Mouse (Mus musculus): ENCODE results near the gene Tfap2b.

Tfap2b gene

GRCm38 (mm10) chr1:19208641-19209358, at the start of gene Tfap2b:
Tfap2b (plus strand) TSS chr1:19208914.
- in situ Hi-C loops (cut with MseI, MboI): loop anchor here (10.0 to 25.0 kb wide), 5 partner anchors 404 to 1306 kb away; no protein-coding TSS in a partner anchor

- in situ Hi-C loops (cut with MseI, MboI): no loop called here
Observed at GRCm38 (mm10) chr1:19178742-19179397, 29.8 kb upstream of the Tfap2b start.

DNA sequence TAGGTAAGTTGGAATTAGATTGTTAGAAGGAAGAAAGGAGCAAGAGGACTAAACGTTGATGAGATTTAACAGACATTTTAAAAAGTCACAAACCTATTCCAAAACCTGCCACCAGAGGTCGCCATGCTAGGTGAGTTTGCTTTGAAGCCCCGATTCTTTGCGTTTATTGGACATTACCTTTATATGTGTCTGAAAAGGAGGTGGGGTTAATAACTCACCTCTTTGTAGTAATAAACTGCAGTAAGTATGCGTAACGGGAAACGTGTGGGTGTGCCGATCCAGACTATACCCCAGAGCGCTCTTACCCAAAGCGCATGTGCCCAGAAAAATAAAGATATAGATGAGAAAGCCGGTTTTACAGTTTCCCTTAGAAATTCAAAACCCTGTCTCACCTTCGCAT, 3.1 kb upstream of the Tfap2b start:
- in situ Hi-C loops (cut with MseI, MboI): loop anchor here (10.0 to 25.0 kb wide), 5 partner anchors 407 to 1309 kb away; no protein-coding TSS in a partner anchor

- in situ Hi-C loops (cut with MseI, MboI): loop anchor here (10.0 to 25.0 kb wide), 5 partner anchors 406 to 1309 kb away; no protein-coding TSS in a partner anchor
Observed at GRCm38 (mm10) chr1:19206194-19206593, 2.5 kb upstream of the Tfap2b start.

- in situ Hi-C loops (cut with MseI, MboI): loop anchor here (10.0 to 25.0 kb wide), 5 partner anchors 405 to 1307 kb away; no protein-coding TSS in a partner anchor
Observed at GRCm38 (mm10) chr1:19207611-19208010, 1.1 kb upstream of the Tfap2b start.

- in situ Hi-C loops (cut with MseI, MboI): loop anchor here (10.0 to 25.0 kb wide), 5 partner anchors 403 to 1305 kb away; no protein-coding TSS in a partner anchor
Observed at GRCm38 (mm10) chr1:19209359-19209745, 638 bp downstream of the Tfap2b start.

DNA sequence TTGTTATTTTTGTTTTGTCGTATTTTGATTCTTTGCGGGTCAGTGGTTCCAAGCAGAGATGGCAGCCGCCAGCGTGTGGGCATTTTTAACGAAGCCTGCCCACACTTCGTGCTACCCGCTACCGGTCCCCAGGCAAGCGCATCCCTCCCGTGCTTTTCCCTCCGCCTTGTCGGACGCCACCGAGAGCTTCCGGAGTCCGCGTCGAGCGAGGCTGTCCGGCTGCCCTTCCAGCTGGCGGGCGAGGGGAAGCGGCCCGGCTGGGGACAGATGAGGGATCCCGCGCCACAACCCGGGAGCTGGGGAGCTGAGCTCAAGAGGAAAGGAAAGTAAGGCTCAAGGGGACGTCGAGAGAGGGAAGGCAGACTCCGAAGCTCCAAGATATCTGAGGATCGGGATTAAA, 1.1 kb downstream of the Tfap2b start:
- in situ Hi-C loops (cut with MseI, MboI): loop anchor here (10.0 to 25.0 kb wide), 5 partner anchors 403 to 1305 kb away; no protein-coding TSS in a partner anchor

- in situ Hi-C loops (cut with MseI, MboI): loop anchor here (25.0 kb wide), 4 partner anchors 402 to 1302 kb away; no protein-coding TSS in a partner anchor
Observed at GRCm38 (mm10) chr1:19210215-19211032, 1.7 kb downstream of the Tfap2b start.

DNA sequence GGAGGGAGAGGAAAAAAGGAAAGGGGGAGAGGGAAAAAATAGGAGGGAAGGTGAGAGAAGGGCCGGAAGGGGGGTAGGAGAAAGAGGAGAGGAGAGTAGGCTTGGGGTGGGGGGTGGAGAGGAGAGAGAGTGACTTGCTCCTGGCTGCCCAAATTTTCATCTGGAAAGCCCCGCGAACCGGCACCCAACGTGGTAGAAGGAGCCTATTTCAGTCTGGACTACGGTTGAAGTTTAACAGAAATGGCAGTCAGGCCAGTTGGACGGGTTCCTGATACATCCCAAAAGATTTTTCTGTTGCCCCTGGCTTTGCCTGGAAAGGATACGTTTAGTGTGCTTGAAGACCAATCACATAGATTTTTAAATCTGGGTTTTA, 2.3 kb downstream of the Tfap2b start:
- in situ Hi-C loops (cut with MseI, MboI): loop anchor here (25.0 kb wide), 4 partner anchors 401 to 1301 kb away; no protein-coding TSS in a partner anchor

DNA sequence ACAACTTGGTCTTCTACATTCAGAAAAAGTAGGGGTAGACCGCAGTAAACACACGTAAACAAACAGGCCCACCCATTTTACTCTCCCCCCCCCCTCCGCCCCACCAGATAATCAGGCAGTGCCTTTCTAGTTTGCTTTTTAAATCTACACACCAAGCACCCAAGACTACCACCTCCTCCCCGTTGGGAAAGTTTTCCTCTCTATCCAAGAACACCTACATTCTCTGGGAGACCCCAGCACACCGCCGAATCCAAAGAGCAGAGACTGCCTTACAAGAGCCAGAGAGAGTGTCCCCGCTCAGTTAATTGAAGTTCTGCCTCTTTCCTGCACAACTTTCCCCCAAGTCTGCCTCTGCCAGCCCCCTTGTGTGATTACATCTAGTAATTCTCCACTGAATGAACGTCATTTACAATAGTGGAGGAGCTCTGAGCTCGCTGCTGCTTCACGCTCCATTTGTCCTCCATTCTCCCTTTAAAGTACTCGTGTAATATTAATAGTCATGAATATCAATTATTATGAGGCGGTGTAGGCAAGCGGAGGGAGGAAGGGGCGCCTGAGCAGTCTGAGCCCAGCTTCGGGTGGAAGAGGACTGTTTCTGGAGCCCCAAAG, 2.9 kb downstream of the Tfap2b start:
- in situ Hi-C loops (cut with MseI, MboI): loop anchor here (25.0 kb wide), 4 partner anchors 401 to 1301 kb away; no protein-coding TSS in a partner anchor

- in situ Hi-C loops (cut with MseI, MboI): loop anchor here (25.0 kb wide), 4 partner anchors 400 to 1300 kb away; no protein-coding TSS in a partner anchor
Observed at GRCm38 (mm10) chr1:19212691-19213090, 4.0 kb downstream of the Tfap2b start.

DNA sequence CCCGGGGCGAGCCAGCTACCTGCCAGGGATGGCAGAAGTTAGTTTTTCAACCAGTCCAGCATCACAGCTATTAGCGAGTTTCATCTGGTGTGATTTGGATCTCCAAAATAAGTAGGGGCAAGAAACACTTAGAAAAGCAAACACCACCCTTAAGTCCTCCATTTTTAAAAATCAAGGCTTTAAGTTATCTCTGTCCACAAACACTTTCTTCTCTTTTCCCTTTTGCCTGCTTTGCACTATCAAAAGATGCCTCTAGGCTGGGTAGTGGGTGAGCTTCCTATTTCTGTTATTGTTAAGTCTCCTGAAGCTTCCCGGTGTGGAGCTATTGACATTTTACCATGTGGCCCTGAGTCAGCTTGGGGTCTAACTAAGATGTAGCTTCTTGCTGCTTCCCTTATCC, 4.5 kb downstream of the Tfap2b start:
- in situ Hi-C loops (cut with MseI, MboI): loop anchor here (25.0 kb wide), 4 partner anchors 399 to 1299 kb away; no protein-coding TSS in a partner anchor

DNA sequence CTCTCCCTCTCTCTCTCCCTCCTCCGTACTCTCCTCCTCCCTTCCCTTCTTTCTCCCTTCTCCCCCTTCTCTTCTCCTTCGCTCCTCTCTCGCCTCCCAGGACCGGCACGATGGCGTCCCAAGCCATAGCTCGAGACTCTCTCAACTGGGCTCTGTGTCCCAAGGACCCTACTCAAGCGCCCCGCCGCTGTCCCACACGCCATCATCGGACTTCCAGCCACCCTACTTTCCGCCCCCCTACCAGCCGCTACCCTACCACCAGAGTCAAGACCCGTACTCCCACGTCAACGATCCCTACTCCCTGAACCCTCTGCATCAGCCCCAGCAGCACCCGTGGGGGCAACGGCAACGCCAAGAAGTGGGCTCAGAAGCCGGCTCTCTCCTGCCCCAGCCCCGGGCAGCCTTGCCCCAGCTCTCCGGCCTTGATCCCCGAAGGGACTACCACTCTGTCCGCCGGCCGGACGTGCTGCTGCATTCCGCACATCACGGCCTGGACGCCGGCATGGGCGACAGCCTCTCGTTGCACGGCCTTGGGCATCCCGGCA, 5.2 kb downstream of the Tfap2b start:
- in situ Hi-C loops (cut with MseI, MboI): loop anchor here (25.0 kb wide), 4 partner anchors 398 to 1298 kb away; no protein-coding TSS in a partner anchor

DNA sequence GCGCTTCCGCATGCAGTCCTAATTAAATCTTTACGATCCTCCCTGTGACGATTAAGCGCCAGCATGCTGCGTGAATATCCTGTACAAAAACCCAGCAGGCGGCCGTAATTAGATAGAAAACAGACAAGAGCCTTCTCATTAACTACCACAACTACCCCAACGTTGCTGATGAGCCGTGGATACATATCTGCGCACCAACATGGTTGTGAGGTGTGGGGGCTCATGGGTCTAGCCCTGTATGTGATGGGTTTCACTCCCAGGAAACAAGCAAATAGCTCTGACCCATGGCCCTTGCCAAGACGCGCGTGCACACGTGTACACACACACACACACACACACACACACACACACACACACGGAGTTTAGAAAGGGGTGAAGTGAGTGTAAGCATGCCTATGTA, 8.7 kb downstream of the Tfap2b start:
- in situ Hi-C loops (cut with MseI, MboI): loop anchor here (25.0 kb wide), 4 partner anchors 395 to 1295 kb away; no protein-coding TSS in a partner anchor

- in situ Hi-C loops (cut with MseI, MboI): loop anchor here (25.0 kb wide), 4 partner anchors 394 to 1294 kb away; no protein-coding TSS in a partner anchor
Observed at GRCm38 (mm10) chr1:19218221-19218620, 9.5 kb downstream of the Tfap2b start.

DNA sequence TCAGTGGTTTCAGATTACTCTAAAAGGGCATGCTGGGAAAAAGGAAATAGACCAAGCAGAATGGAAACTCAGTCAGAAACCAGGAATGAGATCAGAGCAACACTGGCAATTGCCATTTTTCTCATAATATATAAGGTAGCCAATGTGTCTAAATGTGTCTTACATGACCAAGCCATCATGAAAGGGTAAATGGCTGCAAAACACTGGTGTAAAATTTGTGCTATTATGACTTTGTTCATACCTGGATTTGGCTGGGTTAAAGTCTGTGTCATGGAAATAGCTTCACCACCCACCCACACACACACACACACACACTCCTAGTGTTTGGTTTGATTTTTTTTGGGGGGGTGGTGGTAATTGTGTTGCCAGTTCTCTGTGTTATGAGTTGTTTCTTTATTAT, 10.7 kb downstream of the Tfap2b start:
- in situ Hi-C loops (cut with MseI, MboI): loop anchor here (25.0 kb wide), 4 partner anchors 393 to 1293 kb away; no protein-coding TSS in a partner anchor

DNA sequence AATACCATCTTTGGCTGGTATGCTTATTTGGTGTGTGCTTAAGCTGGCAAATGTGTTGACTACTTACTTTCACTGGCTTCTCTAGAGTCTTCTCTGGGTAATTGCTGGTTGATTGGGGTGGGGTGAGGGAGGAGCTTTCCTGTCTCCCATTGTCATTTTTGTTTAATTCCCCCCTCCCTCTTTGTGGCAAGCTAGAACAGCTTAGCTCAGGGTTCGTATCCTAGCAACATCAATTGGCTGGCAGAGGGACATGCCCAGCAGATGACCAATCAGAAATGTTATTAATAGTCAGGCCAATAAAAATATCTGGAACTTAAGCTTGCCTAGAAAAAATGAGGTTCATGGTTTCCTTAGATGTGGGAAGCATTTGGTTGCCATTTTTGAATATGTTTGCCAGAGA, 11.8 kb downstream of the Tfap2b start:
- in situ Hi-C loops (cut with MseI, MboI): loop anchor here (25.0 kb wide), 4 partner anchors 392 to 1292 kb away; no protein-coding TSS in a partner anchor

- in situ Hi-C loops (cut with MseI, MboI): loop anchor here (25.0 kb wide), 4 partner anchors 391 to 1291 kb away; no protein-coding TSS in a partner anchor
Observed at GRCm38 (mm10) chr1:19221601-19222000, 12.9 kb downstream of the Tfap2b start.

DNA sequence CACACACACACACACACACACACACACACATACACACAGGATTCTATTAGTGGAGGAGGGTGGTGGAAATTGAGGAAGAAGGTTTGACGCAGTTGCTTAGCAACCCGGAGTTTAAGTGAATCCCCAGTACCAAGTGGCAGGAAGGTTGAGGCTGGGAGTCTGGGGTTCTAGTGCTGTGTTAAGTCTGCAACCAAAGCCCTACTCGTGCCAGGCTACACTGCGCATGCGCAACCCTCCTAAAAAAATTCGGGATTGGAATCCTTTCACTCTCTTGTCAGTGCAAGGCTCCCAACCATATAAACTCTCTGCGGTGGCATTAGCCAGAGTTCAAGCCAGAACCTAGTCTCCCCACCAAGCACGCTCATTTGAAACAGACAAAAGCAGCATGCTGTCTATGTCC, 18.0 kb downstream of the Tfap2b start:
- in situ Hi-C loops (cut with MseI, MboI): no loop called here

GRCm38 (mm10) chr1:19230926-19231573, 22.3 kb downstream of the Tfap2b start:
- in situ Hi-C loops (cut with MseI, MboI): no loop called here

All from mouse trophoblast stem cell (cell line).